Mouse (Mus musculus): Measurements from ENCODE around the gene Il34.

Gene Il34

DNA sequence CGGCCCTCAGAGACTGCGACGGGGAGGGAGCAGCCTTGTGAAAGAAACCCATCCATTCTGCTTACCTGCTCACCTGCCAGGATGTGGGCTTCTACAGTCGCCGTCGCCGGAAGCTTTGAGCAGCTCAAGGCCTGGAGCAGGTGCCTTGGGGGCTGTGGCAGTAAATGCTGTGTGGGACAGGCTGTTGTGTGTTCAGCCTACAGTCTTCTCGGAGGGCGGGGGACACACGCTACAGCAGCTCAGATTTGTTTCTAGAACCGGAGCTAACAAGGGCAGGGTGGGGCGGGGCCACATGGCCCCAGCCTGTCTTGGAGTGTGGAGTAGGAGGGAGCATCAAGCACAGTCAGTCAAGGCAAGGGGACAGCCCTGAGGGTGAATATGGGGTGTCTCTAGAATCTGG lies at the start of gene Il34:
Gene Il34 (minus strand): TSS at position 256 of the 400 bp plus-strand sequence.
- no peak for DNase-seq (ENCODE audit: low read depth, low spot score)

DNA sequence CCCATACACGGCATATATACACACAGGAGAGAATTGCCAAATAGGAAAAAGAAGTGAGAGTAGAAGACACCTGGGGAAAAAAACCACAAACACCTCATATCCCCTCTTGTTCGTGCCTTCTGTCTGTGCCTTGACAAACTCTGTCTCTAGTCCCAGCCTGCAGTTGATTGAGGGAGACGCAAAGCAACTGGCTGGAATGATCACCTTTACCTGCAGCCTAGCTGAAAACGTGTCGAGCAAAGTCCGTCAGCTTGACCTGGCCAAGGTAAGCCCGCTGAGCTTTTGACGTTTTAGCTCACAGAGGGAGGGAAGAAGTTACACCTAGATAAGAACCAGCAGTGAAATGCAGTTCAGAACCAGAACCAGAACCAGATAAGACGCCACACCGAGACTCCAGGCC lies 45.5 kb upstream of the Il34 start:
- no peak for DNase-seq (ENCODE audit: low read depth, low spot score)

DNA sequence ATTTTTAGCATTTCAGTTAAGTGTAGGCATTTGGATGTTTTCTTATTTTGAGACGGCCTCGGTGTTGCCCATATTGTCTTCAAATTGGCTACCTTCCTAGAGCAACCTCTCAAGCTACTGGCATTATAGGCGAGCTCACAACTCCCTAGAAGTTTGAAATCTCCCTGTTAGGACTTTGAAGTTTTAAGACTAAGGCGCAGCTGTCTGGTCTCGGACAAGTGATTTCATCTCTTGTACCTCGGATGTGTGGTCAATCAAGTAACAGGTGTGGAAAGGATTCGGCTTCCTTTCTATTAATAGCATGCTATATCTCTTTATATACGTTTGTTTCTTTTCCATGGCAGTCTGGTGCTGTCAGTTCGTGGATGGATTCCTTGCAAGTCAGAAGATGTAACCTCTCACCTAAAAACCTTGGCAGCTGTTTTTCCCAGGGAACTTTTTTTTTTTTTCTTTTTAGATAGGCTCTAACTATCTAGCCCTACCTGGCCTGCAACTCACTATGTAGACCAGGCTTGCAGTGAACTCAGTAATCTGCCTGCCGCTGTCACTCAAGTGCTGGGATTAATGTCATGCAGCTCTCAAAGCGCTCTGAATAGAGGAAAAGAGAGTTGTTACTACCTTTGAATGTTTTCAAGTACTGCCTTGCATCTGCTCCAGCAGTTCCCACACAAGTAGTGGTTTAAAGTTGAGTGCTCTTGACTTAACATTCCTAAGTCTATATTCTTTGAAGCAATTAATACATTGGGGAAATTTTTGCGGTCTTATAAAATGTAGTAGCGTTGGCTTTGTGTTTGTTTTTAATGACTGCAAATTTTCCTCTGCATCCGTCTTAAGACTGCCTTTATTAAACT lies 42.1 kb upstream of the Il34 start:
- no peak for DNase-seq (ENCODE audit: low read depth, low spot score)

DNA sequence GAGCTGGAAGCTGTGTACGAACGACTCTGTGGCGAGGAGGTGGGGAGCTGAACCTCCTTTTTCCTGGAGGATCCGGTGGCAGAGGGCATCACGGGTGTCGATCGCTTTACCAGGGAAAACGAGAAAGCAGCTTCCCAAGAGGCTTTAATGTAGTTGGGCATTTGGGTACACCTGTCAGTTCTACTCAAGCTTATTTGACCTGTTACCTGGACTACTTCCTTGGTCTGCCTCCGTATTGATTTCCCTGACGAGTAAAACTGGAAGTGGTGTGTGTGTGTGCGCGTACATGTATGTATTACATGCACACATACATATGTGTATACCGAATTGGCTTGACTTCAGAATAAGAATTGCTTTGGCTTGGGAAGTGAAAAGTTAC lies 41.4 kb upstream of the Il34 start:
- no peak for DNase-seq (ENCODE audit: low read depth, low spot score)

DNA sequence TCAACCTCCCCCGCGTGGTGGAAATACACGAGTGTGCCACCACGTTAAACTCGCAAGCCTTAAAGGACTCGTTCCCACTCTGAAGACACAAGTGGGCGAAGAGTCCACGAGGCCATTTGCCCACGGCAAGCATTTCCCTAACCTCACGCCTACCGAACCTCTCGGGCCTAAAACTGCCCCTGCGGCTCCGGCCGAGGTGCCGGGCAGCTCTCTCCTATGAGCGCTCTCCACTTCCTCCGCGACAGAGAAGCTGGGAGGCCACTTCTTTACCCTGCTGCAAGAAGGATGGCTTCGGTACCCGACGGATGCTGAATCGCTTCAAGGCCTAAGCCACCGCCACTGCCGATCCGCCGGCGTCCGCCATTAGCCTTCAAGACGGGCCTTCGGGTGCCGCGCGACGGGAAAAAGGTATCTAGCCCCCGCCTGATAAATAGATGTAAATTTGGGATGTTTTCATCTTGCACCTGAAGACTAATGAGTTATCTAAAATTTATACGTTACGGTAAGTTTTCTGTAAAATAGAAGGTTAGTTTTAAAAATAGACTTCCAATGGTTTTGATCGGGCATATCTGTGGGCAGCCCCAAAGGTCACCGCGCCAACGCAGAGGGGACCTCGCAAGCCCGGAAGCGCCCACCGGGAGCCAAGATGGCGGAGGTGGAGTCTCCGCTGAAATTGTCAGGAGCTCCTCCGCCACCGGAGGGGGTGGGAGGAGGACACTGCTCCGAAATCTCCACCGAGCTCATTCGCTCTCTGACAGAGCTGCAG lies 40.9 kb upstream of the Il34 start, which contains the start of the genes Cog4 and Sf3b3:
Gene Cog4 (plus strand): TSS at position 196 of the 766 bp plus-strand sequence.
Gene Sf3b3 (minus strand): TSS at position 383 of the 766 bp plus-strand sequence.
- DNase-seq (ENCODE audit: low read depth, low spot score): peak; percentile 83

DNA sequence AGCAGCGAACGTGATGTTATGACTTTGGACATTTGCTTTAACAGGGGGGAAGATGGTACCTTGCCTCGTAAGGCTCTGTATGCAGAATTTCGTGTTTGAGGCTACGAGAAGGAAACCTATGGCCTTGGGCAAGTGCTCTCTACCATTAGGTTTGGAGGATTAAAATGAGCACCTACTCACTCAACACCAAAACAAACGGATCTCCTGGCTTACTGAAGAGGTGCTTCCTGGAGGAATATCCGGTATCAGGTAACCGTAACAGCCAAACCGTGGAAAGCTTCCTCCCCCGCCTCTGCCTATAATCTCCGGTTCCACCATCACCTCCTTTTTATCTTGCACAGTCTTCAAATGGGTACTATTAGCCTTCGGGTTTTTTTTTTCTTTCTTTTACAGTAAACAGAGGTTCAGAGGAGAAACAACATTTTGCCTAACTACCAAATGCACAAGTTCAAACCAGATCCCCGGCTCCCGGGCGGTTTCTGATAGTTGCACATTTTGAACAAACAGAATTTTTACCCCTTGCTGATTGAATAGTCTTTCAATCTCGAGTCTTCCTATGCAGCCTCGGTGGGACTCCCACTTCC lies 40.2 kb upstream of the Il34 start:
- no peak for DNase-seq (ENCODE audit: low read depth, low spot score)

DNA sequence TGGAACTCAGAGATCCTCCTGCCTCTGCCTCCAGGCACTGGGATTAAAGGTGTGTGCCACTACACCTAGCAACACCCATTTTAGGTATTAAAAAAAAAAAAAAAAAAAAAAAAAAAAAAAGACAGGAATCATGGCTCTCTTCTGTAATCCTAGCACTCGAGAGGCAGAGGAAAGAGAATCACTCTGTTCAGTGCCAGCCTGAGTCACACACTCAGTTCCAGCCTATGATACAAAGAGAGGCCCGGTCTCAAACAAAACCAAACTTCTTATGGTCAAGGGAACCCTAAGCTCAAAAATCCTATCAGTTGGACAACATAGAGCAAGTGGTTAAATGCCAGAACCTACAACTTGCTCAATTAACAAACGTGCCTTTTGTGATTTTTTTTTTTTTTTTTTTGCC lies 39.2 kb upstream of the Il34 start:
- DNase-seq (ENCODE audit: low read depth, low spot score): no peak

DNA sequence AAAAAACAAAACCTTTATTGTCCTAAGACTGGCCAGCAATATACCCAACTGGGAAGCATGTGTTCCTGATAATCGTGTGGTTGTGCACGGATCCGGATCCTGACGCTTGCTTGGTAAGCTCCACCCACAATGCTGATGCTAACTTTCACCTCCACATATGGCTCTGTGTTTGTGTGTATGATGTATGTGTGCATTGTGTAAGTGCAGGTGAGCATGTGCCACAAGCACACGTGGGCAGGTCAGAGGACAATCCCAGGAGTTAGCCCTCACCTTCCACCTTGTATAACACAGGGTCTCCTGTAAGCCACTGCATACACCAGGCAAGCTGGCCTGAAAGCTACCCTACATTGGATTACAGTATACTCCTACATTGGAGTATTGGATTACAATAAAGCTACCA lies 37.5 kb upstream of the Il34 start:
- DNase-seq (ENCODE audit: low read depth, low spot score): no peak

DNA sequence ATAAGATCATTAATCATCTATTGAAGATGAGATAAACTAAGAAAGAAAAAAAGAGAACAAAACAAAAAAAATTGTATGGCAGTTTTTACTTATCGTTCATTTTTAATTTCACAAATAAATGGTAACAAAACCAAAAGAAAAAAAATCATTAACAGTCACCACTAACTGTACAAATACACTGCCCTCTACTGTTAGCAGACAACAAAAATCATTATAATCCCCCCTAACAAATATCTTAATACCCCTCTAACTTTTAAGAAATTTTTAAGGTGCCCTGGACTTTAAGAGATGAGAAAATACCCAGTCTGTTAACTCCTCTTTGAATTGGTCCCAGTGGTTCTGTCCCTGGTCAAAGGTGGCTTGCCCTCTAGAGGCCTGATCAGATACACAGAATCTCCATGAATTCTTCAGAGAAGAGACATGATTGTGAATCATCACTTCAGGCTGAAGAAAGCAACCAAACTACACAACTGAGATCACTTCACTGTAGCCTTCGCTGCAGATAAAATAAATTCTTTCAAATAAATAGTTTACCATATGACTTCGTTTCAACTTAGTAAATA lies 36.4 kb upstream of the Il34 start:
- no peak for DNase-seq (ENCODE audit: low read depth, low spot score)

DNA sequence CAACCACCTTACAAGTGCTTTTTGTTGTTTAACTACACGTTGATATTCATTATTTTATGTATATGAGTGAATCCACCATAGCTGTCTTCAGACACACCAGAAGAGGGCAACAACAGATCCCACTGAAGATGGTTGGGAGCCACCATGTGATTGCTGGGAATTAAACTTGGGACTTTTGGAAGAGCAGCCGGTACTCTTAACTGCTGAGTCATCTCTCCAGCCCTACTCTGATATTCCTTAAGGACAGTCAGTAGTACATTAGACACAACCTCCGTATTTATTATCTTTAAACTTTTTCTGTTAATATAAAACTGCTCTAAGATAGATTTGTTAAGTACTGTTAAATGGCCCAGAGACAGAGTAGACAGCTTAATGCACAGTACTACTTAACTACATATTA lies 26.2 kb upstream of the Il34 start:
- no peak for DNase-seq (ENCODE audit: low read depth, low spot score)

DNA sequence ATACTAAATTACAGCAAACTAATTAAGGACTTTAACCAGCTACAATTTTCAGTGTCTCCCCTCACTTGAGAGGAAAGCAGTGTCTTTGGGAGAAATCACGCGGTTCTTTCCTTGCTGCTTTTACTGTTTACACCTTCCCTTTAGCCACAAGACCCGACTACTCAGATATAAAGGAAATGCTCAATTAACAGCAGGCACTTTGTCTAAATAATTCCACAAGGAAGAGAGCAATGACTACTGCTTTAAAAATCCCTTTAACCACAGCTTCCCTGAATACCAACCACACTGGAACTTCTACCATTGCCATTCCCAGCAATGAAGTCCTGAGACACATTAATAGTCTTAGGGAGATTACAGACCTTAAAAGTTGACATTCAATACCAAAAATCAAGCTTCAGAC lies 22.8 kb upstream of the Il34 start:
- no peak for DNase-seq (ENCODE audit: low read depth, low spot score)

DNA sequence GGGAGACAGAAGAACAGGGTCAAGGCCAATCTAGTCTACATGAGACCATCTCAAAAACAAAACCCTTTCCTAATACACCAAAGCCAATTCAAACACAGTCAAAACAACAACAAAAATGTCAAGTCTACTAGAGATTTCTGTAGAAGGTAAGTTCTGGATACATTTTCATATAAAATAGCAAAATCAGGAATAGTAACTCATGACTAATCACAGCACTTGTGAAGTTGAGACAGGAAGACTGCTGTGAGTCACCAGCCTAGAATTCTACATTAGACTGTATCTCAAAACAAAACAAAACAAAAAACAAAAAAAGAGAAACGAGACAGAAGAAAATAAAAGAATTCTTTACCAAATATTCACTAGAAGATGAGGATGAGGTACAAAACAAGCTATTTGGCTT lies 19.1 kb upstream of the Il34 start:
- no peak for DNase-seq (ENCODE audit: low read depth, low spot score)

DNA sequence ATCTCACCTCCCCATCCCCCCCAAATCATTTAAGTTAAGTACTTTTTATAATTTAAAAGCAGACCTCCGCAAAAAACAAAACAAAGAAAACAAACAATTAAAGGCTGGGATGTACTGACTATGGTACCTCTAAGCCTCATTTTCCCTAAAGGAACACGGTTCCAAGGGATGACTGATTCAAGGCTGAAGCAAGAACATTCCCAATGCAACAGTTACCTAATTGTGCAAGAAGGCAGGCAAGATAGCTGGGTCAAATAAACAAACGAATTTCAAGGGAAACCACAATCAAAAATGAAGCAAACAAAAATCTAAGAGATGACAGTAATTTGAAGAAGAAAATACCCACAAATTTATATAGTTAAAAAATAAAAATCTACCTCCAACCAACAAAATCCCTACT lies 16.2 kb upstream of the Il34 start:
- no peak for DNase-seq (ENCODE audit: low read depth, low spot score)

DNA sequence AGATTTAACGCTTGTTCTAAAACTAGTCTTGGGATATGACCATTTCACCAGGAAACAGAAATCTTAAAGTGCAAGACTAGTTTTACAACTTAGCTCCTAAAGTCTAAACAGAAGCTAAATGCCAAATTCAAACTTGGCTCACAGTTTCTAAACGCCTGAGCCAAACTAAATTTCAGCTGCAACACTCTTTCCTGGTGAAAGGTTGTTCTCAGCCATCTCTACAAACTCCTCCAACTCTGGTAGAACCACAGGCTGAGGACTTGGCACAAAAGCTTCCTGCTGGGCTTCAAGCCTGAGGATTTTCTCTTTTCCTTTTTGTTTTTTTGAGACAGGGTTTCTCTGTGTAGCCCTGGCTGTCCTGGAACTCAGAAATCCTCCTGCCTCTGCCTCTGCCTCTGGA lies 14.5 kb upstream of the Il34 start:
- no peak for DNase-seq (ENCODE audit: low read depth, low spot score)

DNA sequence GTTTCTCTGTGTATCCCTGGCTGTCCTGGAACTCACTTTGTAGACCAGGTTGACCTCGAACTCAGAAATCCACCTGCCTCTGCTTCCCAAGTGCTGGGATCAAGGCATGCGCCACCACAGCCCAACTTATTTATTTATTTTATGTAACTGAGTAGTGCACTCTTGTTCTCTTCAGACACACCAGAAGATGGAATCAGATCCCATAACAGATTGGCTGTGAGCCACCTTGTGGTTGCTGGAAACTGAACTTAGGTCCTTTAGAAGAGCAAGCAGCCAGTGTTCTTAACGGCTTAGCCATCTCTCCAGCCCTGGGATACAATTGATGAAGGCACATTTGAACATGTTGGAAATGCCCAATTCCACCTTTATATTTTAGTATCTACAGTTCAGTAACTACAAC lies 12.9 kb upstream of the Il34 start:
- DNase-seq (ENCODE audit: low read depth, low spot score): no peak

DNA sequence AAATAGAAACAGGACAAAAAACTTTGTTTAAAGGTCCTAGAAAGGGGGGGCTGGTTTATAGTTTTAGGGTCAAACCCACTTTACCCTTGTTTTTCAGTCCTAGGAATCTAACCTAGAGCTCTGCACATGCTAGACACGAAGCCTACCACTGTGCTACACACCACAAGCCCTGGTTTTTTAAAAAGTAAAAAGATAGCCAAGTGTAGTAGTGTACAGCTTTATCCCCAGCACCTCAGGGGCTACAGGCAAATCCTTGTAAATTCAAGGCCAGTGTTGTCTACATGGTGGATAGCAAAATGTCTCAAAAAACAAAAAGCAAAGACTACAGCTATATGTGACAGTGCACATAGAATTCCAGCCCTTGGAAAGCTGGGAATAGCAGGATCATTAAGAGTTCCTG lies 11.3 kb upstream of the Il34 start:
- no peak for DNase-seq (ENCODE audit: low read depth, low spot score)

DNA sequence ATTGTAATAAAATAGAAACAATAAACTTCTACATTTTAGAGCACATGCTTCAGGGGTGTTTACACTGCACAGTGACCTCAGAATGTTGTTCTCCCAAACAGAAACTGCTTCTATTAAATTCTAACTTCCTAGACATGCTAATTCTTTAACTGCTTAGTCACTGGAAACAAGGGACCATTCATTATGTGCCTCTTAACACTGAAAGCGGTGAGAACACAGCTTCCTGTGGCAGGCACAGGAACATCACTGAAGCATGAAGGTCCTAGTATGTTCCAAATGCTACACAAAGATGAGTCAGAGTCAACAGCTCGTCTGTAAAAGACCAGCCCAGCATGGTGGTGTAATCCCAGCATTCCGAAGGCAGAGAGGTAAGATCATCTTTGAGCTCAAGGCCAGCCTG lies 9.6 kb upstream of the Il34 start:
- no peak for DNase-seq (ENCODE audit: low read depth, low spot score)

DNA sequence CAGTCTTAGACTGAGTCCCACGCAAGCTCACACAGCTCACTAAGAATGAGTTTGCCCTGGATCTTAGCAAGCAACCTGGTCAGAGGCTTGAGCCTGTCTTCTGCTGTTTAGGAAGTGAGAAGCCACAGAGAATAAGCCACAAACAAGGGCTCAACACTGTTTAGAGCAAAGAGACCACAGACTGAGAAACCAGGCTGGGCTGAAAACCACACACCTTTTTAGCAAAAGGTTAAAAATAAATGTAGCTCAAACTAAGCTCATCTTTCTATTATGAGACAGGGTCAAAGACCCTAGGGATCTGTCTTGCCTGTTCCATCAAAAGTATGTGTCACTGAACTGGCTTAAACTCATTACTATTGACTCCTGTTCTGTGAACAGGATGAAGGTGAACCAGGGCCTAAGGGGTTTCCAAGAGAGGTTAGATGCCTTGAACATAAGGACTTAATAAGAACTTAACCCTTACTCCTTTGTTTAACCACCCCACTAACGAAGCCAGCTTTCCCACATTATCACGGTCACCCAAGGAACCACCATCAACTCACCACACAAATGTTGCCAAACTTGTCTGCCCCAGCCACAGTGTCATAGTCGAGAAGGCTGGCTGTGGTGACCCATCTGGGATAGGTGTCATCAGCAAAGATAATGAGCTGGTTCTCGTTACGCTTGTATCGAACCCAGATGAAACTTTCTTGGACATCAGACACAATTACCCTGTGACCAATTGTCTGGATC lies 7.5 kb upstream of the Il34 start:
- DNase-seq (ENCODE audit: low read depth, low spot score): no peak

DNA sequence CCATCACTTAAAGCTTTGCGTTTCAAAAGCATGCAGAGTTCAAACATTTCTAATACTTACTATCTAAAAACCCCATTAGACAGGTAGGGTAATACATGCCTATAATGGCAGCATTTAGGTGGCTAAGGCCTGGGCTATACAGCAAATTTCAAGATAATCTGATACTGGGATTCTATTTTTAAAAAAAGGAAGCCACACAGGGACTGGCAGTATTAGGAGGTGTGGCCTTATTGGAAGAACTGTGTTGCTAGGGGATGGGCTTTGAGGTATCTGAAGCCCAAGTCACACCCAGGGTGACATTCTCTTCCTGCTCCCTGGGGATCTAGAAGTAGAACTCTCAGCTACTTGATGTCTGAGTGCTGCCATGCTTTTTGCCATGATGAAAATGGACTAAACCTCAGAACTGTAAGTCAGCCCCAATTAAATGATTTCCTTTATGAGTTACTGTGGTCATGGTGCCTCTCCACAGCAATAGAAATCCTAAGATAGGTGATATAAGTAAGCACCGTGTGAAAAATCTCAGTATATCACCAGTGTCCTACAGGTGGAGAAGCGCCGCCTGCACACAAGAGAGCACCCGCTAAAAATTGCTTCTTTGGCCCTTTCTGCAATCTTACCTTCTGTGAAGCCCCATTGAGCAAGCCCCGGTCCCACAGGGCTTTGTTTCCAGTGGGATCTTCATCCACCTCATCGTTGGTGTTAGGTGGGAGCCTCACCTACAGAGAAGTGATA lies 6.8 kb upstream of the Il34 start:
- DNase-seq (ENCODE audit: low read depth, low spot score): no peak

DNA sequence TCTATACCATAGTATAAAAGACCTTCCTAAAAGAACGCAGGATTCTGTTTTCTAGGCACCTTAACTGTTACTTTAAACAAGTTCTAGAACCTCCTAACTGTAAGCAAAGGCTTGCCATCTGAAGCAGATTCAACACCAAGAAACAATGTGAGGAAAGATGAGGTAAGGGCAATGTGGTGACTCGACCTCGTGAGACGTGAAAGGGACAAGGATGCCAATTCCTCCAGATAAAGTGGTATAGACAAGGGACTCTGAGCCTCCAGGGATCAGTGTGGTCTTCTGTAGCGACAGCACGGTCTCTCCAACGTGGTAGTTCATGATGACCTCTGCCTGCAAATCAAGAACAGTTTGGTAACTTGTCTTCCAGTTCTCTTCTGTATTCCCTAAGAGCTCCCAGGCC lies 6.1 kb upstream of the Il34 start:
- no peak for DNase-seq (ENCODE audit: low read depth, low spot score)

DNA sequence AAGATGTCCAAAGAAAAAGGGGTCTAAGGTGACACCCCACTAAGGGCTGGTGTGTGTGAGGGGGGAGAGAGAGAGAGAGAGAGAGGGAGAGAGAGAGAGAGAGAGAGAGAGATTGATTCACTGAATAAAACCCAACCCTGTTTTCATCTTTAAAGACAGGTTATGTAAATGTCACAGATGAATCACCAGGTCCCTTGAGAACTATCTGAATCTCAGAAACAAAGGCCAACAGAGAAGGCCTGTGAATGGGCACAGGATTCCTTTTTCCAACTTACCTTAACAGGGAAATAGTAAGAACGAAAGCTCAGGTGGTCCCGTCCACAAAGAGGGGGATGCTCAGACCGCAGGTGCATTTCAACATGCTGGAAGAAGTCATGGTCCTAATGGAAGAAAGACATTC lies 5.4 kb upstream of the Il34 start:
- no peak for DNase-seq (ENCODE audit: low read depth, low spot score)

Measured in skeletal muscle tissue, adult 2 months (tissue).